Mouse (Mus musculus) erythroblast, embryonic 14.5 days (primary cell): ENCODE data around the gene Selenbp2. TPM values are rescaled to one million over a fixed set of nuclear protein-coding genes. Genes with fewer than 3 reads are reported as not detected.
"Not testable (repeated sequence)": the region's sequence is repeated elsewhere in the genome, so short reads cannot be mapped to it uniquely, and the experiment has no call there.

Experiments
- H3K27me3 ChIP-seq: 2 replicates; pipeline ENCODE4 v1.6.1; 2012; ENCODE audit warnings: inconsistent platforms; ENCODE audit not compliant: control insufficient read depth
- H3K36me3 ChIP-seq: 2 replicates; pipeline ENCODE4 v1.6.1; 2012; ENCODE audit warnings: mild to moderate bottlenecking, inconsistent platforms; ENCODE audit not compliant: control insufficient read depth
- H3K4me1 ChIP-seq: 2 replicates; pipeline ENCODE4 v1.6.1; 2012; ENCODE audit warnings: inconsistent platforms; ENCODE audit not compliant: control insufficient read depth
- H3K4me3 ChIP-seq: replicated peaks from 2 replicates; pipeline ENCODE3; 2012; ENCODE audit warnings: moderate library complexity, mild to moderate bottlenecking, inconsistent platforms
- H3K9me3 ChIP-seq: 2 replicates; pipeline ENCODE4 v1.6.1; 2012; ENCODE audit warnings: low read length, inconsistent platforms, mixed read lengths; ENCODE audit not compliant: control insufficient read depth
- GATA1 ChIP-seq: IDR thresholded peaks from 2 replicates; pipeline ENCODE4 v1.6.1; 2012; ENCODE audit warnings: low read length, inconsistent platforms, mixed read lengths
- TAL1 ChIP-seq: IDR thresholded peaks from 3 replicates; pipeline ENCODE4 v1.6.1; 2012; ENCODE audit warnings: low read length, inconsistent platforms, mixed read lengths
- polyA plus RNA-seq: library from polyadenylated mRNA; stranded (reverse); fragments of >175 nt; gene quantifications from 2 replicates; pipeline ENCODE4 v1.2.3, GENCODE M21; 2012

Gene Selenbp2
- polyA plus RNA-seq, 1 experiment, result 0.05 TPM

DNA sequence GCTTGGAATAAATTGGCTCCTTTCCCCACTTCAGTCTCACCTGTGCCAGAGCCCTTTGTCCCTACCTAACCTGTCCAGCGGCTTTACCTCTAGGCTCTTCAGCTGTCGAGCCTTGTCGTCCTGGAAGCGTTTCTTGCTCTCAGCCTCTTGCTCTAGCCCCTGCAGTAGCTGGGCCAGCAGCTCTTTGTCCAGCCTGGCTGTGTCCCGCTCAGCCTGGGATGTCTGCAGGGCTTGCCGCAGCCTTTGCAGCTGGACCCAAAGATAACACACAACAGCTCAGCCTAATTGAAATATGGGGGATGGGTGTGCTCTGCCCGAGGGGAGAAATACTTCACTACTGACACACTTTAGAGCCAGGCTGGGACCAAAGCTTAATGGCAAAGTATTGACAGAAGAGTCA lies 27.5 kb upstream of the Selenbp2 start:
- Histone ChIP-seq H3K4me1 (peaks cover 32% of the 10 kb centered on the region), H3K4me3 (peak overlapping the region; percentile 46)
- not testable (repeated sequence) for H3K9me3 ChIP-seq, H3K36me3 ChIP-seq, H3K27me3 ChIP-seq
- TF ChIP-seq TAL1, result peak; percentile 45; the same call in 2 of the 3 replicates

DNA sequence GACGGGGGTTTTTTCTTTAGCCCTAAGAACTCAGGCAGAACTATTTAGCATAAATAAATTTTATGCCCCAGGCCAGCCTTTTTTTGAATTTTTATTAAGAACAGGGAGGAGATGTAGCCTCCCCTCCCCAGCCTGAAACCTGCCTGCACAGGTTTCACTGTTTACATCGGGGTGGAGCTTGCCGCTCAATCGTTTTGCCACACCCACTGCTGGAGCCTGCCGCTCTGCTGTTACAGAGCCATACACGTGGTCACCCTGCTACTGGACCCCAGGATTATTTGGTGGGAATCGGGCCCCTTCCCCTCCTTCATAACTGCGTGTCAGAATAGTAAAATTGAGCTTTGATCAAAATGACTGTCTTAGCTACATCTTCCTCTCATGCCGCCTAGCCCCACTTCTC lies 18.3 kb upstream of the Selenbp2 start:
- not testable (repeated sequence) for H3K36me3 ChIP-seq, H3K4me3 ChIP-seq, H3K9me3 ChIP-seq, H3K27me3 ChIP-seq
- H3K4me1 ChIP-seq, result peaks cover 21% of the 10 kb centered on the region

DNA sequence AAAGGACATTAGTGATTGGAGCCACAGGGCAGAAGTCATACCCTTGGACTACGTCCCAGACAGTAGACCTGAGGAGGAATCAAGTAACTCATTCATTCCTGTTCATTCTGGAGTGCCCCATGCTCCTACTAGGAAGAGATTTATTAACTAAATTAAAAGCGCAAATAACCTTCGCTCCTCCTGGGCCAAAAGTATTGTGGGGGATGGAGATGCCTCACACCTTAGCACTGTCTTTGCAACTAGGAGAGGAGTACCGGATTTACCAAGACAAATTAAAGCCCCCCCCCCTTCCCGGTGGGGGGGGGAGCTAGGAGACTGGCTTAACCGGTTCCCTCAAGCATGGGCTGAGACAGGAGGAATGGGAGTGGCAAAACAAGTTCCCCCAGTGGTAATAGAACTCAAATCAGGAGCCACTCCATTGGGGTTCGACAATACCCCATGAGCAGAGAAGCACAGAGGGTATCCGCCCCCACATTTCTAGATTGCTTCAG lies 14.0 kb upstream of the Selenbp2 start:
- Histone ChIP-seq H3K9me3 (no peaks in the 10 kb centered on the region), H3K4me3 (no peak overlapping the region), H3K27me3 (no peaks in the 10 kb centered on the region), H3K36me3 (no peaks in the 10 kb centered on the region), H3K4me1 (peaks cover 27% of the 10 kb centered on the region)
- no peak for TF ChIP-seq GATA1

DNA sequence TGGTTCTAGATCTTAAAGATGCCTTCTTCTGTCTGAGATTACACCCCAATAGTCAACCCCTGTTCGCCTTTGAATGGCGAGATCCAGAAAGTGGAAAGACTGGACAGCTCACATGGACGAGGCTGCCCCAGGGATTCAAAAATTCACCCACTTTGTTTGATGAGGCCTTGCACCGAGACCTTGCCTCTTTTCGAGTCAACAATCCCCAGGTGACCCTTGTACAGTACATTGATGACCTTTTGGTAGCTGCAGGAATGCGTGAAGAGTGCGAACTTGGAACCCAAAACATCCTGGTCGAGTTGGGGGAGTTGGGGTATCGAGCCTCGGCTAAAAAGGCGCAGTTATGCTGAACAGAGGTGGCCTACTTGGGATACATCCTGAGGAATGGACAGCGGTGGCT lies 13.3 kb upstream of the Selenbp2 start:
- not testable (repeated sequence) for H3K36me3 ChIP-seq, H3K4me3 ChIP-seq, H3K9me3 ChIP-seq, H3K27me3 ChIP-seq
- H3K4me1 ChIP-seq, result peaks cover 26% of the 10 kb centered on the region

DNA sequence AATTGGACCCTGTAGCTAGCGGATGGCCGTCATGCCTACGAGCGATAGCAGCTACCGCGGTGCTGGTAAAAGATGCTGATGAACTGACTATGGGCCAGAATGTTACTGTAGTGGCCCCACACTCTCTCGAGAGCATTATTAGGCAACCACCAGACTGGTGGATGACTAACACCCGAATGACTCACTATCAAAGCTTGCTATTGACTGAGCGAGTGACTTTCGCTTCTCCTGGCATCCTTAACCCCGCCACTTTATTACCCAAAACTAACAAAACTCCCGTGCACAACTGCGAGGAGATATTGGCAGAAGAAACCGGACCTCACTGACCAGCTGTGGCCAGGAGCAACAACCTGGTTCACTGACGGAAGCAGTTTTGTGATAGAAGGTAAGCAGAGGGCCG lies 12.6 kb upstream of the Selenbp2 start:
- H3K9me3 ChIP-seq, result no peaks in the 10 kb centered on the region
- H3K27me3 ChIP-seq, result no peaks in the 10 kb centered on the region
- H3K4me3 ChIP-seq, result no peak overlapping the region
- TF ChIP-seq TAL1, result no peak
- no peak for TF ChIP-seq GATA1
- H3K36me3 ChIP-seq, result no peaks in the 10 kb centered on the region
- H3K4me1 ChIP-seq, result peaks cover 28% of the 10 kb centered on the region

DNA sequence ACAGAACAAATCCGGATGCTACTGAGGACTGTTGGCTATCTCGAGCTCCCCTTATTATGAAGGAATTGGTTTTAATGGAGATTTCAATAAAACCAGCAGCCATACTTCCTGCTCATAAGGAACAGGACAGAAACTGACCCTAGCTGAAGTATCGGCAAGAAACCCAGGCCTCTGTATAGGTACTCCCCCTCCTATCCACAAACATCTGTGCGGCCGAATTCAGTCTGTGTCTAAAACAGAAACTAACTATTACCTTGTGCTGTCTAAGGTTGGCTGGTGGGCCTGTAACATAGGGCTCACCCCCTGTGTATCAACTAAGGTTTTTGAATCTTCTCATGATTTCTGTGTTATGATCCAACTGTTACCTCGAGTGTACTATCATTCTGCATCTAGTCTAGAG lies 9.7 kb upstream of the Selenbp2 start:
- H3K9me3 ChIP-seq, result no peaks in the 10 kb centered on the region
- no peaks in the 10 kb centered on the region for H3K27me3 ChIP-seq
- peaks cover 48% of the 10 kb centered on the region for H3K4me1 ChIP-seq
- no peak overlapping the region for H3K4me3 ChIP-seq
- no peak for TF ChIP-seq TAL1
- TF ChIP-seq GATA1, result no peak
- H3K36me3 ChIP-seq, result no peaks in the 10 kb centered on the region

DNA sequence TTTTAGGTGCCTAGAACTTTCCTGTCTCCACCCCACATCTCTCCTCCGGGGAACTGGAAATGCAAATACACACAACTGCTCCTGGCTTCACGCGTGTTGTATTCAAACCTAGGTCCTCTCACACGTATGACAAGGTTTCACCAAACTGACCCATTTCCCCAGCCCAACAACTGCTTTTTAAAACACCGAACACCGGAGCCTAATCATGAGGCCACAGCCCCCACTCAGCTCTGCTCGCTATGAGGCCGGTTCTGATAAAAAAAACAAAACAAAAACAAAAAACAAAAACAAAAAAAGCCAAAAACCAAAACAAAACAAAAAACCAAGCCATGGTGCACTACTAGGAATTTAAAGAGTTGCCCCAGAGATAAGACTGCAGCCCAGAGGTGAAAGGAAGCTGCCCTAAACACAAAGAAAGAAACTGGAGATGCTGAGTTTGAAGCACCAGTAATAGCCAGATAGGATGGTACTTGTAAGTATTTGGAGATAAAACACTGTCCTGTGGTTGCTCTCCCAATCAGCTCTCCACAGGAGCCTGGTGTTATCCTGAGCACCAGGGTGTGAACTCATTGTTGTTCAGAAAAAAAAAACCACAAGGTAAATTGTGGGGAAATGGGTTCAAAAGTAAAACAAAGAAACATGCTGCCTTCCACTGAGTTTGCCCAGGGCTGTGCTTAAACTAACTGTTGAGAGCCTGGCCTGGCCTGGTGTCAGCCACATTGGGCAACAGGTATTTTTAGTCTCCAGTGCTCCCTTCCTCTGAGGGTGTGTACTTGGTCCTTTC lies 7.2 kb upstream of the Selenbp2 start:
- H3K9me3 ChIP-seq, H3K27me3 ChIP-seq, H3K36me3 ChIP-seq, H3K4me3 ChIP-seq: not testable (repeated sequence)
- H3K4me1 ChIP-seq, result peaks cover 57% of the 10 kb centered on the region

DNA sequence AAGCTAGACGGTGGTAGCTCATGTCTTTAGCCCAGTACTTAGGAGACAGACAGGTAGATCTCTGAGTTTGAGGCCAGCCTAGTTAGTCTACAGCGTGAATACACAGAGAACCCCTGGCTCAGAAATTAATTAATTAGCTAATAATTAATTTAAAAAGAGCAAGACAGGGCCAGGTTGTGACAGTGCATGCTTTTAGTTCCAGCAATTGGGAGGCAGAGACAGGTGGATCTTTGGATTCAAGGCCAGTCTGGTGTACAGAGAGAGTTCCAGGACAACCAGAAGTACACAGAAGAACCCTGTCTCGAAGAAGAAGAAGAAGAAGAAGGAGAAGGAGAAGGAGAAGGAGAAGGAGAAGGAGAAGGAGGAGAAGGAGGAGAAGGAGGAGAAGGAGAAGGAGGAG lies 4.7 kb upstream of the Selenbp2 start:
- not testable (repeated sequence) for H3K27me3 ChIP-seq, H3K4me3 ChIP-seq, H3K9me3 ChIP-seq, H3K36me3 ChIP-seq
- H3K4me1 ChIP-seq, result peaks cover 54% of the 10 kb centered on the region

DNA sequence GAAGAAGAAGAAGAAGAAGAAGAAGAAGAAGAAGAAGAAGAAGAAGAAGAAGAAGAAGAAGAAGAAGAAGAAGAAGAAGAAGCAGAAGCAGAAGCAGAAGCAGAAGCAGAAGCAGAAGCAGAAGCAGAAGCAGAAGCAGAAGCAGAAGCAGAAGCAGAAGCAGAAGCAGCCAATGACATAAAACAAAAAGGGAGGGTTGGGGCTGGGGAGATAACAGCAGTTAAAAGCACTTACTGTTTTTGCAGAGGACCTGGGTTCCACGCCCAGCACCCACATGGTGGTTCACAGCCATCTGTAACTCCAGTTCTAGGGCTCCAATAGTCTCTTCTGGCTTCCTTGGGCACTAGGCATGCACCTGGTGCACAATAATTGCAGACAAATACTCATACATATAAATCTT lies 4.2 kb upstream of the Selenbp2 start:
- H3K4me3 ChIP-seq, H3K9me3 ChIP-seq, H3K36me3 ChIP-seq, H3K27me3 ChIP-seq: not testable (repeated sequence)
- peaks cover 50% of the 10 kb centered on the region for H3K4me1 ChIP-seq

DNA sequence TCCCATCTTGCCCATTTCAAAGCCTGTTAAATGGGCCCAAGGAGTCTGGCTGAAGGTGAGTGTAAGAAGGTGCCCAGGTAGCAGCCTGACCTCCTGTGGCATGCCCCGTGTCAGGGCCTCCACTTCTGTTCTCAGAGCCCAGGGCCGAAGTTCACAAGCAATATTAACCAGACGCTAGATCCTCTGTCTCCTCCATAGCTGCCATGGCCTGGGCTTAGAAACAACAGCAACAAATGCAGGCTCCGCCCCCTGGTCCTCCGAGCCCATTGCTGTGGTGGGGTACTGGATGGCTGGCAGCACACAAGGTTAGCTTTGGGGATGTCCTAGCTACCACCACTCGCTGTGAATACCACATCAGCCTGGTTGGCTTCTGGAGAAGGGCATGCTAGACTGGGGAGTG lies 3.2 kb upstream of the Selenbp2 start:
- not testable (repeated sequence) for H3K4me3 ChIP-seq, H3K36me3 ChIP-seq, H3K9me3 ChIP-seq, H3K27me3 ChIP-seq
- peaks cover 46% of the 10 kb centered on the region for H3K4me1 ChIP-seq
